Mouse (Mus musculus) liver, embryonic 14.5 days (tissue): Measurements from ENCODE around the gene Tcta.
A peak's percentile ranks its signal among the peaks of the same experiment; 100 is the strongest.

Experiments used
- CTCF ChIP-seq: IDR thresholded peaks from 2 replicates; pipeline ENCODE4 v1.5.1; 2016; ENCODE audit warnings: antibody characterized with exemption, low read depth, control low read depth
- EP300 ChIP-seq: IDR thresholded peaks from 2 replicates; pipeline ENCODE4 v1.6.1; 2016; ENCODE audit warnings: antibody characterized with exemption, low read depth

DNA sequence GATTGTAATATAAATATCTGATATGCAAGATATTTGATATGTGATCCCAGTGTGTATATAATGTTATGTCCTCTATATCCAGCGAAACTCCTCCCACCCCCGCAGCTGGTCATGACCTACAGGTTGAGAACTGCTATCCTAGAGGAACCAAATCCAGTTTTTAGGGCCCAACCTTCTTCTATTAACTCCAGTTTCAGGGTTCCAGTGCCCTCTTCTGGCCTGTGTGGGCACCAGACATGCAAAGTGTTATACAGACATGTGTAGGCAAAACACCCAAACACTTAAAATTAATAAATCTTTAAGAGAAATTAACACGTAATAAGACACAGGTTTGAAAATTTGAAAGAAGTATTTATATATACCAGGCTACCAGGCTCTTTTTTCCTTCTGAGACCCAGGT is 11.6 kb upstream of the Tcta start:
- peak; percentile 51 for TF ChIP-seq CTCF
- no peak for TF ChIP-seq EP300
